Mouse (Mus musculus) heart, embryonic 14.5 days (tissue): ENCODE data around the gene Kirrel2. TPM values are rescaled to one million over a fixed set of nuclear protein-coding genes. Genes with fewer than 3 reads are reported as not detected.

Source experiments
- ATAC-seq: fragments of 200-750 bp; cut with Nextera tagmentation; 2 replicates; pipeline ENCODE4 v1.8.0; 2017; ENCODE audit warnings: low read depth, moderate TSS enrichment; ENCODE audit not compliant: insufficient number of reproducible peaks, insufficient read depth, low FRiP score
- H3K27ac ChIP-seq, 2 experiments: fragments of 200-500 bp in 1 of 2; fragments of 300-500 bp in 1 of 2; sonication (generic) in 1 of 2; replicated peaks in 1 of 2; 2 replicates each; pipeline ENCODE4 v1.5.1; 2012 to 2014; ENCODE audit warnings: low read depth in 2 of 2, low read length in 2 of 2, control low read depth in 1 of 2, mild to moderate bottlenecking in 1 of 2, mixed read lengths in 1 of 2; ENCODE audit not compliant: control insufficient read depth in 1 of 2, insufficient read depth in 1 of 2
- H3K27me3 ChIP-seq: fragments of 300-500 bp; sonication (generic); 2 replicates; pipeline ENCODE4 v1.6.1; 2014; ENCODE audit warnings: mild to moderate bottlenecking, low read length, control low read depth; ENCODE audit not compliant: control insufficient read depth, insufficient read depth
- H3K36me3 ChIP-seq: fragments of 300-500 bp; sonication (generic); 2 replicates; pipeline ENCODE4 v1.6.1; 2014; ENCODE audit warnings: mild to moderate bottlenecking, control low read depth, low read length, mixed read lengths; ENCODE audit not compliant: control insufficient read depth, insufficient read depth
- H3K4me1 ChIP-seq, 2 experiments: fragments of 200-500 bp in 1 of 2; fragments of 300-500 bp in 1 of 2; sonication (generic) in 1 of 2; 2 replicates each; pipeline ENCODE4 v1.6.1; 2012 to 2014; ENCODE audit warnings: low read length in 2 of 2, control low read depth in 1 of 2, mixed read lengths in 1 of 2; ENCODE audit not compliant: control insufficient read depth in 2 of 2, insufficient read depth in 2 of 2
- H3K4me2 ChIP-seq: fragments of 300-500 bp; sonication (generic); 2 replicates; pipeline ENCODE4 v1.6.1; 2014; ENCODE audit warnings: mild to moderate bottlenecking, low read length
- H3K4me3 ChIP-seq, 2 experiments: fragments of 200-500 bp in 1 of 2; fragments of 300-500 bp in 1 of 2; sonication (generic) in 1 of 2; 2 replicates each; pipeline ENCODE4 v1.5.1; 2012 to 2014; ENCODE audit warnings: low read length in 2 of 2, mild to moderate bottlenecking in 2 of 2, control low read depth in 1 of 2, low read depth in 1 of 2, moderate library complexity in 1 of 2; ENCODE audit not compliant: control insufficient read depth in 1 of 2, insufficient read depth in 1 of 2
- H3K9ac ChIP-seq: fragments of 300-500 bp; sonication (generic); 2 replicates; pipeline ENCODE4 v1.6.1; 2014; ENCODE audit warnings: mild to moderate bottlenecking, low read length
- H3K9me3 ChIP-seq: fragments of 300-500 bp; sonication (generic); 2 replicates; pipeline ENCODE4 v1.6.1; 2016; ENCODE audit warnings: low read length, control low read depth; ENCODE audit not compliant: control insufficient read depth
- WGBS: fragments of 180-500 bp; shearing (Covaris S2); extraction: QIAGEN DNeasy Blood & Tissue Kit; methylation state at CpG from one replicate; pipeline ENCODE4 v1.1.7; 2014; 5-methylcytosine and 5-hydroxymethylcytosine counted together
- polyA plus RNA-seq: library from polyadenylated mRNA; unstranded; fragments of >200 nt; fragmentation: Nextera tagmentation; extraction: Ambion mirVana; gene quantifications from 2 replicates; pipeline ENCODE4 v1.2.1, GENCODE M21; 2014

Kirrel2 gene
- polyA plus RNA-seq, 1 experiment from 2014 or later = 0.26 TPM

DNA sequence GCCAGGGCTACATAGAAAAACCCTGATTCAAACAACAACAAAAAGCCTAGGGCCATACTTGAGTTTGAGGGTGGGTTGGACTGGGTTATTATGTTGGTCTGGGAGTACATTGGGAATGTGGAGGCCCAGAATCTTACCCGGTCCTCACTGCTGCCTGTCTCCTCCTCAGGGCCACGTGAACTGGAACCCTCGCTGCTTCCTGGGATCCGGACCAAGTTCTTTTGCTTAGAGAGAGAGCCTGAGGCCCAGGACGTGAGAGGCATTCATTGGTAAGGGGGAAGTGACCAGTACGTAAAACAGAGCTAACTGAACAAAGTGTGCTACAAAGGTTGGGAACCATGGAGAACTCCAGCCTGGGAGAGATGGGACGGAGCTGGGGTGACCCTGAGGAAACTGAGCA lies 7.2 kb downstream of the Kirrel2 start:
- Histone ChIP-seq H3K27me3 (peaks cover 49% of the 10 kb centered on the region), H3K4me1 (peaks cover 0 to 3% of the 10 kb centered on the region in 2 experiments; a peak in 1 of 4 replicates), H3K27ac (no peak overlapping the region), H3K4me2 (no peak overlapping the region), H3K9ac (no peak overlapping the region), H3K4me3 (no peak overlapping the region), H3K9me3 (0 out of 2 replicates have a peak, but pooled peaks cover 6% of the 10 kb centered on the region), H3K36me3 (no peaks in the 10 kb centered on the region)
- ATAC-seq = no peak
- WGBS = 63% methylated on average over 7 of the region's 7 CpGs

DNA sequence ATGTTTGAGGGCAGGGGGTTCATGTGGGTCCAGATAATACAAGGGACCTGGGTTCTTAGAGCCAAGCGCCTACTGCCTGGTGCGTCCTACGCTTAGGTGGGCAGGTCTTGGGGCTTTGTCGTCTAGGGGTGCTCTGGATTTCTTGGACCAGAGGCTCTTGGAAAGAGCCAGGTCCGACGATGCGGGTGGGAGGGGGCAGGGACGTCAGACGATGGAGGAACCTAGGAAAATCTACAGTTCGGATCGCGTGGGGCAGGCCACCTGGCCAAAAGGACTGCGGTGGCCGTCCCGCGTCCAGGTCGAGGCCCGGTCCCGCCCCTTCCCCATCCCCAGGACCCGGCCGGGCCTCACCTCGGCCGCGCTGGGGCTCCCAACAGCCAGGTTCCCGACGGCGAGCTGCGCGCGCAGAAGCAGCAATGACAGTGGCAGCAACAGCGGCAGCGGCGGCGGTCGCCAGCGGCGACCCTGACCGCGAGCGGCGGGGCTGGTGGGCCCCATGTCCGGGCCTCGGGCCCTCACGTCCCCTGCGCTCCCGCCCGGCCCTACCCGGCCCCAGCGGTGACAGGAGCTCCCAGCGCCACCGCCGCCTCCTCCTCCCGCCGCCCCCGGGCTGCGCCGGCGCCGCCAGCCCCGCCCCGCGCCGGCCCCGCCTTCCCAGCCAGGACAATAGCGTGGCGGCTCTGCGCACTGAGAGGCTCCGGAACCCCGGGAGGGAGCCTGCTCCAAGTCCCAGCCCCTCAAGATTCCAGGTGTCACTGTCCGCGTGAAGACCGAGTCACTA lies 12.3 kb downstream of the Kirrel2 start, which contains the start of gene Aplp1:
TSS of gene Aplp1 (minus strand) at position 565 of the 781 bp plus-strand sequence.
- H3K4me1 ChIP-seq = peaks cover 8 to 12% of the 10 kb centered on the region in 2 experiments; a peak in 2 of 4 replicates
- ATAC-seq = 0 out of 2 replicates have a peak, but pooled peaks have one; percentile 44
- H3K9ac ChIP-seq = peak within 1 kb of the TSS; percentile 68
- under 1% methylated on average over 55 of the region's 72 CpGs for WGBS
- 0 out of 2 replicates have a peak, but pooled peaks cover 6% of the 10 kb centered on the region for H3K9me3 ChIP-seq
- no peak within 1 kb of the TSS for H3K27ac ChIP-seq
- H3K4me2 ChIP-seq = peak within 1 kb of the TSS; percentile 80
- H3K27me3 ChIP-seq = peaks cover 40% of the 10 kb centered on the region
- no peaks in the 10 kb centered on the region for H3K36me3 ChIP-seq
- peak within 1 kb of the TSS; percentile 64 to 68 for H3K4me3 ChIP-seq

DNA sequence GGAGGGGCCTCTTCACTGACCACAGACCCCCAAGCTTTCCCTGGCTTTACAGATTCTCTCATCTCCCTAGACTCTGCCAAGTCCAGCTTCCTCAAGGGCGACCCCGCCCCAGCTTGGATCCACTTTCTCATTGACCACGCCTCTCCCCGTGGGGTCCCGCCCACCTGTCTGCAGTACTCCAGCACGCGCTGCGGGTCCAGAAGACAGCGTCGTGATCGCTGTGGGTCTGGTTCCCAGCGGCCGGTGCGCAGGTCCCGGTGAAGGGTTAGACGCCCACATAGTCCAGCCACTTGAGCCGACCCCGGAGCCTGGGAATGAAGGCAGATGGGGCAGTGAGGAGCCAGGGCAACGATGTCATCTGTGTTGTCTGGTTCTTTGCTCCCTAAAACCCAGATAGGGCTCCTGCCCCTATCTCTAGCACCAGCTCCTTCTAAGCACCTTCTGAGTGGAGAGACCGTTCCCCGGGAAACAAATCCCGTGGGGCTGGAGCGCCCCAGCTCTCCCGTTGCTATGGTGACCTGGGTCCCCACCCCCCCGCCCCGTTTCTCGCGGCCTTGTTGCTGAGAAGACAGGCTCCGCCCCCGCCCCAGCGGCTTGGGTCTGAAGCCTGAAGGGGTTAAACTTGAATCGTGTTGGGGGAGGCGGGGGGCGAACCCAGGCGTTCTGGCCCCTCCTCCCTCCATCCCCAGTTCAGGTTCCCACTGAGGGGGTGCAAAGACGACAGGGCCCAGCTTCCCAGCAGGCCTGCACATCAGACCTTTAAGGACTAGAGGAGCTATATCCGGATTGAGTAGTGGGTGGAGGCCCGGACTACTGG lies 13.1 kb downstream of the Kirrel2 start:
- peaks cover 8 to 12% of the 10 kb centered on the region in 2 experiments; a peak in 2 of 4 replicates for H3K4me1 ChIP-seq
- WGBS = 1% methylated on average over 38 of the region's 38 CpGs
- peak overlapping the region; percentile 64 to 68 for H3K4me3 ChIP-seq

DNA sequence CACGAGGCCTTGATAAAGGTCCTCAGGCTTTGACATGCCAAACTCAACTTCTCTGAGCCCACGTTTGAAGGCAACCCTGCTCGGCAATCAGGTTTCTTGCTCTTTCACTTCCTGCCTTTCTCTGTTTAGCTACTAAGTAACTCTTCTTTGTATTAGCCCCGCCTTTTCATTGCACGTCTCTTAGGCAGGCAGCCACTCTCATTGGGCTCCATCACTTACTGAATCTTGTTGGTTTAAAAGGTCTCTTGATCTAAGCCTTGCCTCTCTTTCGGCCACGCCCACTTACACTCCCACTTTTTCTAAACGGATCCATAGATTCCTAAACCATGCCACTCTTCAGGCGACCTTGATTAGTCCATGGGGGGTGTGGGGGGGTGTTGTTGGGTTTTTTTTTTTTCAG lies 13.8 kb downstream of the Kirrel2 start:
- 21% methylated on average over 9 of the region's 9 CpGs for WGBS
- no peak overlapping the region for H3K27ac ChIP-seq
- H3K9me3 ChIP-seq = 0 out of 2 replicates have a peak, but pooled peaks cover 6% of the 10 kb centered on the region
- no peak for ATAC-seq
- no peak overlapping the region for H3K4me3 ChIP-seq
- no peaks in the 10 kb centered on the region for H3K36me3 ChIP-seq
- H3K27me3 ChIP-seq = peaks cover 40% of the 10 kb centered on the region
- peaks cover 8 to 12% of the 10 kb centered on the region in 2 experiments; a peak in 2 of 4 replicates for H3K4me1 ChIP-seq
- H3K4me2 ChIP-seq = peak overlapping the region; percentile 80
- H3K9ac ChIP-seq = no peak overlapping the region

More for the DNA sequence above, 13.1 kb downstream of the Kirrel2 start:
- Histone ChIP-seq H3K9me3 (0 out of 2 replicates have a peak, but pooled peaks cover 6% of the 10 kb centered on the region), H3K27ac (no peak overlapping the region), H3K27me3 (peaks cover 40% of the 10 kb centered on the region), H3K9ac (peak overlapping the region; percentile 68), H3K4me2 (peak overlapping the region; percentile 80), H3K36me3 (no peaks in the 10 kb centered on the region)
- no peak for ATAC-seq

DNA sequence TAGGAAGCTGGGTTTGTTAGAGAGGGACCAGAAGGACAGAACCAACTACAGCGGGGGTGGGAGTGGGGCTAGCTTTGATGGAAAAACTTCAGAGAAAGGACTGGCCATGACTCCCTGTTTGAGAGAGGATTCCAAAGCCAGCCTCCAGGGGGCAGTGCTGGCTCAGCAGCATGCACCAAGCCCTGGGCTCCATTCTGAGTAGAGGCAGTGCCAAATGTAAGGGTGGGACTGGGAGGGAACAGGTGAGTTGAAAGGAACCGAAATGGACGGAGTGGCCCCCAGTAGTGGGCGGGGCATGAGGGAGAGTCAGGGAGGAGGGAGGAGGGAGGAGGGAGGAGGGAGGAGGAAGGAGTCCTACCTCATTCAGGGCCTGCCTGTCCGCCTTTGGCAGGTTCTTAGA lies 16.8 kb downstream of the Kirrel2 start:
- no peak overlapping the region for H3K9ac ChIP-seq
- no peak overlapping the region for H3K4me2 ChIP-seq
- no peak overlapping the region for H3K27ac ChIP-seq
- no peak overlapping the region for H3K4me3 ChIP-seq
- H3K4me1 ChIP-seq = peaks cover 8 to 12% of the 10 kb centered on the region in 2 experiments; a peak in 2 of 4 replicates
- H3K27me3 ChIP-seq = peaks cover 46% of the 10 kb centered on the region
- WGBS = 26% methylated on average over 5 of the region's 5 CpGs
- no peaks in the 10 kb centered on the region for H3K36me3 ChIP-seq
- H3K9me3 ChIP-seq = no peaks in the 10 kb centered on the region
- ATAC-seq = no peak

DNA sequence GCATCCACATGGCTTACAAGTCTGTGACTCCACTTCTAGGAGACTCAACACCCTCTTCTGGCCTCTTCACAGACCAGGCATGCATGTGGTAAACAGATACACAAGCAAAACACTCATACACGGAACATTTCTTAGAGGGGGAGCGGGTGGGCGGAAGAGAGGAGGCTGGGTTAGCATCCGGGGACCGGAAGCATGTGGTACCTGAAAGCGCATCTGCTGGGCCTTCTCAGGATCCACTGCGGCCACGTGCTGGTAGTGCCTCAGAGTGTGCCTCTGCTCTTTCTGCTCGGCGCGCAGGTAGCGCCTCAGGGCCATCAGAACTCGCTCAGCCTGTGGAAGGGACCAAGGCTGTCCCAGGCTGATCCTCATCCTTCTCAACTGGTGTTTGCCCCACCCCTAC lies 17.8 kb downstream of the Kirrel2 start:
- Histone ChIP-seq H3K4me2 (no peak overlapping the region), H3K27ac (no peak overlapping the region), H3K27me3 (peaks cover 42% of the 10 kb centered on the region), H3K9ac (no peak overlapping the region), H3K36me3 (no peaks in the 10 kb centered on the region), H3K4me3 (no peak overlapping the region), H3K9me3 (no peaks in the 10 kb centered on the region), H3K4me1 (peaks cover 4 to 8% of the 10 kb centered on the region in 2 experiments; a peak in 2 of 4 replicates)
- ATAC-seq = no peak
- WGBS = 69% methylated on average over 13 of the region's 13 CpGs

DNA sequence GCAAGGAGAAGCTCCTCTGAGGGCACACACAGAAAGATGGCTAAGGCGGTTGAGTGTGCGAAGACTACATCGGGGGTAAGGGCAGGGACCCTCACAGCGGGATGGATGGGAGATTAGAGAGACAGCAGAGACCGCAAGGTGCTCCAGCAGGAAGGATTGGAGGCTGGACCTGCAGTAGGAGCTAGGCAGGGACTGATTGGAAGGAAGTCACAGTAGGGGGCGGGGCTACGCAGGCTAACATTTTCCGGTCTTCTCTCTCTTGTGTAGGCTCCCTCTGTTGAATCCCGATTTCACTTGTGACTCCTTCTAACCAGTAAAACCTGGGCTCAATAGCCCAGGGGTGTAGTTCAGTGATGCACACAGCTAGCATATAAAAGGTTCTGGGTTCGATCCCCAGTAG lies 20.6 kb downstream of the Kirrel2 start:
- peaks cover 23% of the 10 kb centered on the region for H3K27me3 ChIP-seq
- no peak for ATAC-seq

More for the DNA sequence above, 20.6 kb downstream of the Kirrel2 start:
- Histone ChIP-seq H3K9me3 (no peaks in the 10 kb centered on the region), H3K9ac (no peak overlapping the region), H3K4me2 (no peak overlapping the region), H3K36me3 (no peaks in the 10 kb centered on the region), H3K4me3 (no peak overlapping the region), H3K27ac (no peak overlapping the region), H3K4me1 (no peaks in the 10 kb centered on the region)
- WGBS = 18% methylated on average over 10 of the region's 10 CpGs
